Mouse (Mus musculus) bone marrow macrophage, adult 2 months (primary cell): ENCODE measurements at regions not wholly inside any gene's neighbourhood (a gene's known extent, or its start where the extent isn't known, plus 50 kb on each side); places are given as distances from the start of the nearest gene placed in this dataset.

ENCODE experiments used
- CTCF ChIP-seq: IDR thresholded peaks from 2 replicates; pipeline ENCODE4 v1.5.1; 2012; ENCODE audit warnings: low read depth, mild to moderate bottlenecking, low read length, moderate library complexity
- POLR2A ChIP-seq: IDR thresholded peaks from 2 replicates; pipeline ENCODE4 v1.6.1; 2012; ENCODE audit warnings: mild to moderate bottlenecking, low read depth, low read length, borderline replicate concordance

- no peak for TF ChIP-seq CTCF
- TF ChIP-seq POLR2A: no peak
Measured at GRCm38 (mm10) chr10:117480456-117480850, 100.6 kb upstream of the Cpsf6 start.
